Mouse (Mus musculus) embryonic facial prominence, embryonic 10.5 days (tissue): Measurements from ENCODE around the gene Colgalt1. TPM values are rescaled to one million over a fixed set of nuclear protein-coding genes. Genes with fewer than 3 reads are reported as not detected.

Experiments used
- DNase-seq: peaks from one replicate; pipeline ENCODE4 v3.0.0-alpha.2; 2017; ENCODE audit warnings: low spot score
- H3K27ac ChIP-seq: fragments of 300-500 bp; sonication (generic); replicated peaks from 2 replicates; pipeline ENCODE4 v1.5.1; 2016; ENCODE audit warnings: mild to moderate bottlenecking
- H3K27me3 ChIP-seq: fragments of 300-500 bp; sonication (generic); replicated peaks from 2 replicates; pipeline ENCODE4 v1.6.1; 2016; ENCODE audit warnings: low read depth, mild to moderate bottlenecking; ENCODE audit not compliant: poor library complexity, severe bottlenecking
- H3K36me3 ChIP-seq: fragments of 300-500 bp; sonication (generic); replicated peaks from 2 replicates; pipeline ENCODE4 v1.6.1; 2016; ENCODE audit warnings: mild to moderate bottlenecking, moderate library complexity
- H3K4me1 ChIP-seq: fragments of 300-500 bp; sonication (generic); 2 replicates; pipeline ENCODE4 v1.6.1; 2016
- H3K4me3 ChIP-seq: fragments of 300-500 bp; sonication (generic); 2 replicates; pipeline ENCODE4 v1.5.1; 2016; ENCODE audit warnings: mild to moderate bottlenecking, moderate library complexity
- H3K9me3 ChIP-seq: fragments of 300-500 bp; sonication (generic); 2 replicates; pipeline ENCODE4 v1.6.1; 2016; ENCODE audit warnings: mild to moderate bottlenecking
- WGBS: fragments of 180-500 bp; shearing (Covaris S2); methylation state at CpG from one replicate; pipeline ENCODE4 v1.1.7; 2016; 5-methylcytosine and 5-hydroxymethylcytosine counted together
- polyA plus RNA-seq: library from polyadenylated mRNA; unstranded; fragments of >200 nt; fragmentation: Nextera tagmentation; extraction: Ambion mirVana; gene quantifications from 2 replicates; pipeline ENCODE4 v1.2.1, GENCODE M21; 2016

The Colgalt1 gene
- polyA plus RNA-seq = 52.1 and 53.7 TPM in 2 replicates

DNA sequence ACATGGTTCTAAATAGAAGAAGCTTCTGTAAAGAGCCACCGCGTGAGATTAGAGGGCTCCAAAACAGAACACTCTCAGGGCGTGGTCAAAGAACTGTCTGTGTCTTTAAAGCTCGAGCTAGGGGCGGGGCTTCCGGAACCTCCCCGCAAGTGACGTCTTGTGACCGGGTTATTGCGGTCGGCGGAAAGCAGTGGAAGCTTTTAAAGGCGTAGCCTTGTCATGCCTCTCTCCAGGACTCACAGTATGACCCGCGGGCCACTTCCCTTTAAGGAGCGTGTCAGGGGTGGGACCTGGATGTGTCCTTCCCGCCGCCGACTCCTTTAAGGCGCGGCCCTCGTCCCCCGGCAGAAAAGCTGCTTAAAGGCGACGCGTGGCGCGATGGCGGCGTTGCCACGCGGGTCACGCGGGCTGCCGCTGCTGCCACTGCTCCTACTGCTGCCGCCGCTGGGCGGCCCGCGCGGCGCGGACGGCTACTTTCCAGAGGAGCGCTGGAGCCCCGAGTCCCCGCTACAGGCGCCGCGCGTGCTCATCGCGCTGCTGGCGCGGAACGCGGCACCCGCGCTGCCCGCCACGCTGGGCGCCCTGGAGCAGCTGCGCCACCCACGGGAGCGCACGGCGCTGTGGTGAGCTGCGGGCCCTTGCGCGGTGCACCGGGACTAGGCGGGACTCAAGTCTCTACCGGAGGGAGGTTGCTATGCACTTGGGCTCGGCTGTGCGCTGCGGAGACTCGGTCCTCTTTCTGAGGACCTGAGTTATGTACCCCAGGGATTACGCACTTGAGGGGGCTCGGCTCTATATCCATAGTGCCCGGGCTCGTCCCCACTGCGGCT lies at the start of gene Colgalt1:
Gene Colgalt1, plus strand, starts transcription at position 177 of the 830 bp plus-strand sequence.
- peak; percentile 98 for DNase-seq
- Histone ChIP-seq H3K27me3 (no peaks in the 10 kb centered on the region), H3K4me1 (peaks cover 25% of the 10 kb centered on the region), H3K4me3 (peak within 1 kb of the TSS; percentile 96), H3K9me3 (no peaks in the 10 kb centered on the region), H3K36me3 (peaks cover 35% of the 10 kb centered on the region), H3K27ac (peak within 1 kb of the TSS; percentile 93)
- WGBS = under 1% methylated on average over 82 of the region's 82 CpGs

DNA sequence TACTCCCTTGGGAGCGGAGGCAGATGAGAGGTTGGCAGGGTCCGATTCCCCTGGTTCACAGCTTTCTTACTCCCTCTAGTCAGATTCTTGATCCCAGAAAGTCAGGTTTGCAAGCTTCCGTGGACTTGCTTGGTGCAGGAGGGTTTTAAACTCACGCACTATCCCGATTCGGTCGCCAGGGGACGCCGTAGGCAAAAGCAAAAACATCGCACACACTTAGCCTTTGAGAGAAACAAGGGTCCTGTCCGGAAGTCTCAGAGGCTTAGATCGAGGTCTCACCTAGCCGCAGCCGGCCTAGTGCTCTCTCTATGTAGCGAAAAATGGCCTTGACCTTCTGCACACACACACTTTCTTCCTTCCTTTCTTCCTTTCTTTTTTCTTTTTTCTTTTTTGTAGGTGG lies 49.4 kb upstream of the Colgalt1 start:
- 3% methylated on average over 15 of the region's 15 CpGs for WGBS
- H3K27ac ChIP-seq = no peak overlapping the region
- no peaks in the 10 kb centered on the region for H3K36me3 ChIP-seq
- peaks cover 97% of the 10 kb centered on the region for H3K27me3 ChIP-seq
- no peak overlapping the region for H3K4me3 ChIP-seq
- H3K9me3 ChIP-seq = peaks cover 8% of the 10 kb centered on the region
- DNase-seq = peak; percentile 82
- peaks cover 25% of the 10 kb centered on the region for H3K4me1 ChIP-seq

GRCm38 (mm10) chr8:71562751-71563150 lies 48.0 kb upstream of the Colgalt1 start:
- Histone ChIP-seq H3K36me3 (no peaks in the 10 kb centered on the region), H3K9me3 (peaks cover 8% of the 10 kb centered on the region), H3K4me1 (peaks cover 25% of the 10 kb centered on the region), H3K4me3 (peak overlapping the region; percentile 41), H3K27me3 (peaks cover 97% of the 10 kb centered on the region), H3K27ac (no peak overlapping the region)
- DNase-seq = peak; percentile 82
- under 1% methylated on average over 33 of the region's 33 CpGs for WGBS

- DNase-seq = no peak
- 87% methylated on average over 4 of the region's 4 CpGs for WGBS
- no peaks in the 10 kb centered on the region for H3K36me3 ChIP-seq
- H3K27me3 ChIP-seq = peaks cover 97% of the 10 kb centered on the region
- H3K27ac ChIP-seq = no peak overlapping the region
- peaks cover 22% of the 10 kb centered on the region for H3K4me1 ChIP-seq
- peaks cover 8% of the 10 kb centered on the region for H3K9me3 ChIP-seq
- no peak overlapping the region for H3K4me3 ChIP-seq
Measured at GRCm38 (mm10) chr8:71563992-71564391, 46.8 kb upstream of the Colgalt1 start.

- Histone ChIP-seq H3K36me3 (no peaks in the 10 kb centered on the region), H3K4me3 (no peak within 1 kb of the TSS), H3K27me3 (peaks cover 76% of the 10 kb centered on the region), H3K9me3 (peaks cover 8% of the 10 kb centered on the region), H3K4me1 (peaks cover 39% of the 10 kb centered on the region), H3K27ac (no peak within 1 kb of the TSS)
- DNase-seq = no peak
- 57% methylated on average over 3 of the region's 3 CpGs for WGBS
Measured at GRCm38 (mm10) chr8:71566501-71566900, 44.3 kb upstream of the Colgalt1 start, which contains the start of gene Nxnl1. Nxnl1 (minus strand) TSS chr8:71566601.

DNA sequence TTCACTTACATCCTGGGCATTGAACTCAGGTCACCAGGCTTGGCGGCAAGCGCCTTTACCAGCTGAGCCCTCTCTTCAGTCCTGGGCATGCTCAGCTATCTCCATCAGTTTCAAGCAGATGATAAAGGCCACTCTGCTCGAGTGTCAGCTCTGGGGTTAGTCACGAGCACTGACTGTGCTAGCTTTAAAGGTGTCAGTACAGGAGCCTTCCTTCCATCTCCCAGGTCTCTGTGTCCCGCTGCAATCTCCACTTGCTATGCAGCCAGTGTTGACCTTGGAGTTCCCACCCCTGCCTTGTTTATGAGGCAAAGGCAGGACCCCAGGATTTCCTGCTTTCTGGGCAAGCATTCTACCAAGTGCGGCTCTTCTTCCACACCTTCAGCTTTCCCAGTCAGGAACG lies 43.2 kb upstream of the Colgalt1 start:
- WGBS = 81% methylated on average over 7 of the region's 7 CpGs

DNA sequence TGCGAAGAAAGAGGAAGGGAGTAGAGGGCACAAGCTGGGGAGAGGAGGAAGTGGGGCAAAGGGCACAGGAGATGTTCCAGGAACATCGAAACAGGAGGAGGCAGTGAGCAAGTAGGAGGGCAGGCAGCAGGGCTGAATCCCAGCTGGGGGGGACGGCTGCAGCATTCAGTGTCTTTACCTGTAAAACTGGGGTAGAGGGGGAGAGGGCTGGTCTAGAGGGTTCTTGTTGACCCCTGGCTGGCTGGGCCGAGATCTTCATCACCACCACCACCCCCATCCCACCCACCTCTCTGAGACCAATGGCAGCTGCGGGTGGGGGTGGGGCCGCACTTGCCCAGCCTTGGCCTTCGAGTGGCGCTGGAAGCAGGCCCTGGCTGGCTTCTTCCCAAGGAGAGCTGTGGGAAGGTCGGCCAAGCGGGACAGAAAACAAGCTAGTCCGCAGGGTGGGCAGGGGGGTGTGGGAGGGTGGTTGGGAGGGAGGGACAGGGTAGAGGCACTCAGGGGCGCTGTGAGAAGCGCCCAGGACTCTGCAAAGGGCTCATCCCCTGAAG lies 42.3 kb upstream of the Colgalt1 start, which contains the start of gene Slc27a1:
Gene Slc27a1, plus strand, starts transcription at position 496 of the 551 bp plus-strand sequence.
- WGBS = 15% methylated on average over 13 of the region's 13 CpGs
- Histone ChIP-seq H3K9me3 (peaks cover 8% of the 10 kb centered on the region), H3K27ac (peak within 1 kb of the TSS; percentile 79), H3K4me3 (peak within 1 kb of the TSS; percentile 71), H3K27me3 (peaks cover 56% of the 10 kb centered on the region), H3K36me3 (no peaks in the 10 kb centered on the region), H3K4me1 (peaks cover 33% of the 10 kb centered on the region)
- no peak for DNase-seq

More for the DNA sequence above, 43.2 kb upstream of the Colgalt1 start:
- DNase-seq = no peak
- H3K4me1 ChIP-seq = peaks cover 35% of the 10 kb centered on the region
- H3K9me3 ChIP-seq = peaks cover 8% of the 10 kb centered on the region
- no peak overlapping the region for H3K4me3 ChIP-seq
- peaks cover 65% of the 10 kb centered on the region for H3K27me3 ChIP-seq
- H3K27ac ChIP-seq = no peak overlapping the region
- no peaks in the 10 kb centered on the region for H3K36me3 ChIP-seq

DNA sequence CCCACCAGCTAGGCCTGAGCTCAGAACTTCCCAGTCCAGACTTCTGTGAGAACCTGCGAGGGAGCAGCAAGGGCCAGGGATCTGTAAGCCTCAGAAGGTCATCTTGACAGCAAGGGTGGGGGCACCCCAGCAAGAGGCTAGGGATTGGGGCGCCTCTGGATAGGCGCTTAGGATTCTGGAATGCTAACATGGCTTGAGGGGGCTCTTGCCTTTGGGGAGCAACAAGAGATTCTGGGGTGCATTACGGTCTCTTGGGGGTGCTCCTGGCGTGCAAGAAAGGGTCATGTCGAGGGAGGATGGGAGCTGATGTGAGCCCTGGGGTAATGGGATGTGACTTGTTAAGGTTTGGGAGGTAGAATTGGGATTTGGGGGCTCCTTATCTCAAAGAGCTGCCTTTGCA lies 41.9 kb upstream of the Colgalt1 start:
- DNase-seq = no peak
- H3K27me3 ChIP-seq = peaks cover 52% of the 10 kb centered on the region
- 18% methylated on average over 6 of the region's 6 CpGs for WGBS
- peaks cover 6% of the 10 kb centered on the region for H3K9me3 ChIP-seq
- H3K27ac ChIP-seq = peak overlapping the region; percentile 35; the same call in 1 of the 2 replicates
- peaks cover 33% of the 10 kb centered on the region for H3K4me1 ChIP-seq
- no peaks in the 10 kb centered on the region for H3K36me3 ChIP-seq
- peak overlapping the region; percentile 71 for H3K4me3 ChIP-seq

- H3K36me3 ChIP-seq = no peaks in the 10 kb centered on the region
- peak overlapping the region; percentile 79 for H3K27ac ChIP-seq
- peak; percentile 90 for DNase-seq
- no peaks in the 10 kb centered on the region for H3K9me3 ChIP-seq
- peaks cover 33% of the 10 kb centered on the region for H3K4me1 ChIP-seq
- under 1% methylated on average over 51 of the region's 51 CpGs for WGBS
- peaks cover 46% of the 10 kb centered on the region for H3K27me3 ChIP-seq
- peak overlapping the region; percentile 71 for H3K4me3 ChIP-seq
Measured at GRCm38 (mm10) chr8:71569366-71570290, 41.2 kb upstream of the Colgalt1 start.

DNA sequence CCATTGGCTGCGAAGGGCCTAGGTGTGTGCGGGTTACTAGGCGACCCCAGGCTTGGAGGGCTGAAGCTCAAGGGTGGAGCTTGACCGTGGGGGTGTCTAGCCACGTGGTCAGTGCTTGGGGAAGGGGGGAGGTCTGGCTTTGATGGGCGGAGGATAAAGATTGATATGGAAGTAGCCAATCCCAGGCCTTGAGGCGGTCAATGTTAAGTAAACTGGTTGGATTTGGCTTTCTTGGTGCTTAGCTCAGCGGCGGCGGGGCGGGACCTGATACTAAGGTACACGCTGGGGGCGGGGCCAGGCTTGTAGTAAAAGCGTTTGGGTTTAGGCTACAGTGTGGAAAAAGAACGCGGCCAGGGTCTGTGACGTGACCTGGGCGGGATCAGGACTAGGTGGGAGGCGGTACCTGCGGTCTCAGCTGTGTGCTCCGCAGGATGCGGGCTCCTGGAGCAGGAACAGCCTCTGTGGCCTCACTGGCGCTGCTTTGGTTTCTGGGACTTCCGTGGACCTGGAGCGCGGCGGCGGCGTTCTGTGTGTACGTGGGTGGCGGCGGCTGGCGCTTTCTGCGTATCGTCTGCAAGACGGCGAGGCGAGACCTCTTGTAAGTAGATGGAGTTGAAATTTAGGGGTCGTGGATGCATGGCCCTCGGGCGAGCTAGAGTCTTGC lies 40.4 kb upstream of the Colgalt1 start:
- H3K4me1 ChIP-seq = peaks cover 33% of the 10 kb centered on the region
- no peaks in the 10 kb centered on the region for H3K9me3 ChIP-seq
- H3K4me3 ChIP-seq = peak overlapping the region; percentile 71
- peak; percentile 94 for DNase-seq
- under 1% methylated on average over 41 of the region's 41 CpGs for WGBS
- H3K27me3 ChIP-seq = peaks cover 40% of the 10 kb centered on the region
- H3K36me3 ChIP-seq = no peaks in the 10 kb centered on the region
- H3K27ac ChIP-seq = peak overlapping the region; percentile 79

- Histone ChIP-seq H3K36me3 (no peaks in the 10 kb centered on the region), H3K4me3 (no peak overlapping the region)
- WGBS = 86% methylated on average over 2 of the region's 2 CpGs
Measured at GRCm38 (mm10) chr8:71572077-71572476, 38.7 kb upstream of the Colgalt1 start.

More at GRCm38 (mm10) chr8:71572077-71572476, 38.7 kb upstream of the Colgalt1 start:
- no peaks in the 10 kb centered on the region for H3K9me3 ChIP-seq
- H3K4me1 ChIP-seq = peaks cover 33% of the 10 kb centered on the region
- DNase-seq = no peak
- peaks cover 24% of the 10 kb centered on the region for H3K27me3 ChIP-seq
- no peak overlapping the region for H3K27ac ChIP-seq
